Mouse (Mus musculus) liver, embryonic 13.5 days (tissue): ENCODE results near the gene Hadh. TPM values are rescaled to one million over a fixed set of nuclear protein-coding genes. Genes with fewer than 3 reads are reported as not detected.
A peak's percentile ranks its signal among the peaks of the same experiment; 100 is the strongest.

ENCODE experiments used
- ATAC-seq: fragments of 200-750 bp; cut with Nextera tagmentation; 2 replicates; pipeline ENCODE4 v1.8.0; 2017; ENCODE audit warnings: low read depth, mild to moderate bottlenecking, moderate number of reproducible peaks, moderate library complexity
- DNase-seq: peaks from one replicate; pipeline ENCODE4 v3.0.0; 2022
- H3K27ac ChIP-seq: fragments of 300-500 bp; sonication (generic); 2 replicates; pipeline ENCODE4 v1.5.1; 2015; ENCODE audit warnings: moderate library complexity, mild to moderate bottlenecking, inconsistent platforms
- H3K27me3 ChIP-seq: fragments of 300-500 bp; sonication (generic); 2 replicates; pipeline ENCODE4 v1.6.1; 2015; ENCODE audit warnings: mild to moderate bottlenecking, inconsistent platforms
- H3K36me3 ChIP-seq: fragments of 300-500 bp; sonication (generic); 2 replicates; pipeline ENCODE4 v1.6.1; 2015; ENCODE audit warnings: mild to moderate bottlenecking, inconsistent platforms
- H3K4me1 ChIP-seq: fragments of 300-500 bp; sonication (generic); replicated peaks from 2 replicates; pipeline ENCODE4 v1.6.1; 2015; ENCODE audit warnings: inconsistent platforms
- H3K4me2 ChIP-seq: fragments of 300-500 bp; sonication (generic); 2 replicates; pipeline ENCODE4 v1.6.1; 2015; ENCODE audit warnings: inconsistent platforms, mild to moderate bottlenecking, moderate library complexity
- H3K4me3 ChIP-seq: fragments of 300-500 bp; sonication (generic); replicated peaks from 2 replicates; pipeline ENCODE4 v1.5.1; 2015; ENCODE audit warnings: mild to moderate bottlenecking, inconsistent platforms
- H3K9ac ChIP-seq: fragments of 300-500 bp; sonication (generic); 2 replicates; pipeline ENCODE4 v1.6.1; 2015; ENCODE audit warnings: mild to moderate bottlenecking, inconsistent platforms
- H3K9me3 ChIP-seq: fragments of 300-500 bp; sonication (generic); replicated peaks from 2 replicates; pipeline ENCODE4 v1.6.1; 2016; ENCODE audit warnings: inconsistent platforms
- WGBS: fragments of 180-500 bp; shearing (Covaris S2); methylation state at CpG from one replicate; pipeline ENCODE4 v1.1.7; 2015; ENCODE audit not compliant: insufficient replicate concordance; 5-methylcytosine and 5-hydroxymethylcytosine counted together
- polyA plus RNA-seq: library from polyadenylated mRNA; unstranded; fragments of >200 nt; fragmentation: Nextera tagmentation; extraction: Ambion mirVana; gene quantifications from 2 replicates; pipeline ENCODE4 v1.2.1, GENCODE M21; 2015

Hadh gene
- polyA plus RNA-seq, 1 experiment from 2014 or later: 79.6 TPM

DNA sequence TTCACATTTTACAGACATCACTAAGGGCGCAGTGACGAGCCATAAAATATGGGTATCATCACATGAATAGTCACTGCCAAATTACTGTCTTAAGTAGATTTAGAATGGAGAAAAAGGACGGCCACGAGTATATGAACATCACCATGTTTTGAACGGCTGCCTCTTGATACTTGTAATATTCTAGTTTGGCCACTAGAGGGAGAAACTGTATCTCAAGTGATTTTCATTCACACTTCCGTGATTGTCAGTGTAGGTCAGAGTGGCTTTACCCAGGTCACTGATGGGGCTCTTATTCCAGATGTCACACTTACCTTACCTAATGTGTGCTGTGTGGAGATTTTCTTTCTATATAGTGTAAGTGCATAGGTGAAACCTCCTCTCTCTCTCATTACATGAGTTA lies 28.0 kb upstream of the Hadh start:
- Histone ChIP-seq H3K4me1 (peaks cover 18% of the 10 kb centered on the region), H3K4me2 (no peak overlapping the region), H3K36me3 (no peaks in the 10 kb centered on the region), H3K27ac (no peak overlapping the region), H3K9me3 (no peaks in the 10 kb centered on the region), H3K27me3 (no peaks in the 10 kb centered on the region), H3K4me3 (no peak overlapping the region), H3K9ac (no peak overlapping the region)
- no peak for DNase-seq
- ATAC-seq: no peak
- 6% methylated on average over 6 of the region's 6 CpGs for WGBS

DNA sequence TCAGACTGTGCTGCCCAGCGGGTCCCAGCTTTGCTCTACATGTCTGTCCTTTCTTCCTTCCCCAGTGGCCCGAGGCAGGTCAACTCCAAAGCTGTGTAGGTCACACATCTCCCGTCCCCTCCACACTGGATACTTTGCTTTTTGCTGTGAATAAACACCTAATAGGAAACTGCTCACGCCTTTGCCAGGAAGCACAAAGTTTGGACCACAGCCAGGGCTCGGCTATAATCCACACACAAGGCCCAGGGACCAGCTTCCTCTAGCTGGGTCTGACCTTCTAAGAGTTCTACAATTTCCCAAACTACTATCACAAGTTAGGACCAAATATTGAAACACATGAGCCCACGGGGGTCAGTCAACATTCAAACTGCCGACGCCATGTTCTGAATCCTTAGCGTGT lies 27.2 kb upstream of the Hadh start:
- no peak for ATAC-seq
- H3K27ac ChIP-seq: no peak overlapping the region
- no peaks in the 10 kb centered on the region for H3K27me3 ChIP-seq
- H3K4me1 ChIP-seq: peaks cover 18% of the 10 kb centered on the region
- H3K9me3 ChIP-seq: no peaks in the 10 kb centered on the region
- H3K4me3 ChIP-seq: no peak overlapping the region
- no peak for DNase-seq
- H3K4me2 ChIP-seq: no peak overlapping the region
- WGBS: 70% methylated on average over 9 of the region's 9 CpGs
- H3K36me3 ChIP-seq: no peaks in the 10 kb centered on the region
- H3K9ac ChIP-seq: no peak overlapping the region

DNA sequence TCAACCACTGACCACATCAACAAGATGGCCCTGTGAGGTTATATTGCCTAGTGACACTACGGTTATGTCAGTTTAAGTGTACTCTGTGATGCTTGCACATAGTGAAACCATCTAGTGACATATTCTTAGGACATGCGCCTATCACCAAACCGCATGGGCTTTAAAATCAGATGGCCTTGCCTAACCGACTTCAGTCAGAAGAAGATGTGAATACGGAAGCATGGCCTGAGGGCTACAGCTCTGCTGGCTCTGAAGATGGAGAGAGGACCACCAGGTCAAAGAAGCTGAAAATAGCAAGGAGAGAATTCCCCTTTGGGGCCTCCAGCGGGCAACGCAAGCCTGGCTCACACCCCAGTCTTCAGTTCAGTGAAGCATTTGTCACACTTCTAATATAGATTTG lies 25.0 kb upstream of the Hadh start:
- no peak for ATAC-seq
- H3K36me3 ChIP-seq: no peaks in the 10 kb centered on the region

DNA sequence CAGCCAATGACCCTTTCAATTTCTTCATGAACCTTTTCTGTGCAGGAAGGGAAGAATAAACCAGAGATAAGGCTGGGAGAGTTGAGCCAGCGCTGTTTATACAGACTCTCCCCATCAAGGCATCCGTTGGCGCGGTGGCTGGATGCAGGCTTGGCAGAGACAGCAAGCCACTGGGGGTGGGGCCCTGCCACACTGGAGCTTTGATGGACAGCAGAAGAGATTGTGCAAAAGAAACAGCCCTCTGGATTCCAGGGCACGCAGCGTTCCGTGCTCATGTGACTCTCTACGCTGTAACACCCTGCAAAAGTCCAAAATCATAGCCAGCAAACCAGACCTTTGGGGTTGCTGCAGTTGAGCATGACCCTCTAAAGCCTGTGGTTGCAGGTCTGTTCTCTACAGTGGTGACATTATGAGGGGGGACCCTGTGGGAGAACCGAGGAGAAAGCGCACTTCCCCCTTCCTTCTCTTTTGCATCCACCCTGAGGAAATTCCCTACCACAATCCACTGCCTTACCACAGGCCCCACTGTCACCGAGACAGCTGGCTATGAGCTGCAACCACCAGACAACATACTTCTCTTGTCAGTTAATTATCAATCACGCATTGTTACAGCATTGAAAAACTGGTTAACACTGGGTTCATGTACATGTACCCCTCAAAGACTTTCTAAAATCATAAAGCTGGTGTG lies 23.8 kb upstream of the Hadh start:
- Histone ChIP-seq H3K4me1 (0 out of 2 replicates have a peak, but pooled peaks cover 6% of the 10 kb centered on the region), H3K4me2 (no peak overlapping the region), H3K9ac (no peak overlapping the region), H3K27me3 (no peaks in the 10 kb centered on the region), H3K27ac (no peak overlapping the region), H3K9me3 (no peaks in the 10 kb centered on the region), H3K36me3 (no peaks in the 10 kb centered on the region), H3K4me3 (no peak overlapping the region)
- peak; percentile 45; the same call in 1 of the 2 replicates for ATAC-seq
- DNase-seq: no peak
- WGBS: 58% methylated on average over 12 of the region's 12 CpGs

More for the DNA sequence above, 25.0 kb upstream of the Hadh start:
- Histone ChIP-seq H3K4me3 (no peak overlapping the region), H3K9ac (no peak overlapping the region), H3K9me3 (no peaks in the 10 kb centered on the region), H3K27ac (no peak overlapping the region), H3K4me2 (no peak overlapping the region), H3K4me1 (0 out of 2 replicates have a peak, but pooled peaks cover 6% of the 10 kb centered on the region), H3K27me3 (no peaks in the 10 kb centered on the region)
- 72% methylated on average over 7 of the region's 7 CpGs for WGBS
- DNase-seq: no peak

DNA sequence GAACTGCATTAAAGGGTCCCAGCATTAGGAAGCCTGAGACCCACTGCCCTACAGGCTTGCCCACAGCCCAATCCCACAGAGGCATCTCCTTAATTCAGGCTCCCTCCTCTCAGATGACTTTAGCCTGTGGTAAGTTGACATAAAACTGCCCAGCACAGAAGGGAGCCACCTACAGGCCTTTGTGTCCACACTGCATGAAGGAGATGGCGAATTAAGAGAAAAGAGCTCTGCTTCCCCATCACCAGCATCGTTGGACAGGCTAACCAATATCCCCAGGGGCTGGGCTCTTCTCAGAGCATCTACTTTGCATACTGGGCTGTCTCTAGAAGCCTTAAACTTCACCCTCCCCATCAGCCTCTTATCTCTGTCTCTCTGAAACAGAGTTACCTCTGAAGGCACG lies 22.6 kb upstream of the Hadh start:
- no peak overlapping the region for H3K27ac ChIP-seq
- DNase-seq: no peak
- no peak overlapping the region for H3K9ac ChIP-seq
- 37% methylated on average over 3 of the region's 3 CpGs for WGBS
- H3K4me3 ChIP-seq: no peak overlapping the region
- H3K9me3 ChIP-seq: no peaks in the 10 kb centered on the region
- no peaks in the 10 kb centered on the region for H3K27me3 ChIP-seq
- H3K4me2 ChIP-seq: no peak overlapping the region
- no peak; the same call in 1 of the 2 replicates for ATAC-seq
- no peaks in the 10 kb centered on the region for H3K36me3 ChIP-seq
- 0 out of 2 replicates have a peak, but pooled peaks cover 6% of the 10 kb centered on the region for H3K4me1 ChIP-seq

DNA sequence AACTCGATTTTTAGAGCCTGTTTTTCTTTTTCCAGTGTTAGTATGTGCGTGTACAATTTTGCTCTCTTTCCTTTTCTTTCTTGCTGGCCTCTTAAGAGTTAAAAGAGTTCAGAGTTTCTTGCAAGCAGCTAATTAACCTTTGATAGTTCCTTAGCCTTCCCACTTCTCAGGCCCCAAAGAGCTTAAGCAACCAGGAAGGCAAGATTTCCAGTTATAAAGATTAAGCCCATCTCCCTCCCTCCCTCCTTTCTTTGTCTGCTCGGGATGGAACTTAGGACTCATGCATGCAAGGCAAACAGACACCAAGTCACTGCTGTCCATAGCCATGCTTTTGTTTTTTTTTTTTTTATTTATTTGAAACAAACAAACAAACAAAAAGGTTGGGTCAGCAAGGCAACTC lies 21.1 kb upstream of the Hadh start:
- Histone ChIP-seq H3K9ac (no peak overlapping the region), H3K4me2 (no peak overlapping the region), H3K27ac (no peak overlapping the region), H3K27me3 (no peaks in the 10 kb centered on the region), H3K36me3 (no peaks in the 10 kb centered on the region), H3K9me3 (no peaks in the 10 kb centered on the region), H3K4me3 (no peak overlapping the region), H3K4me1 (0 out of 2 replicates have a peak, but pooled peaks cover 6% of the 10 kb centered on the region)
- DNase-seq: no peak
- ATAC-seq: no peak
- whole genome bisulfite sequencing: 55% methylated on average over 3 of the region's 3 CpGs

DNA sequence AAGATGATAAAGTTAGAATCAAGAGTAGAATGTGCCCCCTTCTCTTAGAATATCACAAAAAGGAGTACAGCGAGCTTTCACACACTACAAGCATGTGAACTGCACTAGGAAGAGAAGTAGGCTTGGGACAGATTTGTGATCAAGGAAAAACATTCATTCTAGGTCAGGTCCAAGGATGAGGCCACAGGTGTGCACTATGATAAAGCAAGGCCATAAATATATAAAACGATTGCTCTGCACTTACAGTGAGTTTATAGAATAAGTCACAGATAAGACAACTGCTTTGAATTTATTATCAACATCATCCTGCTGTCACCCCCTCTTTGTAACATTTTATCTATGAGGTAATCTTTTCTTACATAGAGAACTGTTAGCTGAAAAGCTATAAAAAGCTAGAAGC lies 20.4 kb upstream of the Hadh start:
- Histone ChIP-seq H3K4me1 (0 out of 2 replicates have a peak, but pooled peaks cover 6% of the 10 kb centered on the region), H3K27ac (no peak overlapping the region), H3K4me3 (no peak overlapping the region), H3K27me3 (no peaks in the 10 kb centered on the region), H3K36me3 (no peaks in the 10 kb centered on the region), H3K4me2 (no peak overlapping the region), H3K9me3 (no peaks in the 10 kb centered on the region), H3K9ac (no peak overlapping the region)
- DNase-seq (no peak), ATAC-seq (no peak)
- WGBS: 60% methylated on average over 2 of the region's 2 CpGs

DNA sequence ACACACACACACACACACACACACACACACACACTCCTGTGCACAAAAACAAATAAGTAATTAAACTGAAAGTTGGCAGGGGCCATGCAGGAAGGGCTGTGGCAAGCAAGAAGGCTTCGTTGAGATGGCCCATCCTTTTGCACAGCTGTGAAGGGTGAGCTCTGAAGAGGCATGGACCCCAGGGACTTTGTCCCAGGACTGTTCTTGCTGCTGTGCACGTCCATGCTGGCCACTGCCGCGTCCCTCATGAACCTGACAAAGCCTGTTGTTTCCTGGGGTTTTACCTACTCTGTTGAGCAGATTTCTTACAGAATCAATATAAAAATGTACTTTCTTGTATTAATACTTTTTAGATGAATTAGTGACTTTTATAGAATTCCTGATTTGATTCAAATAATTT lies 20.0 kb upstream of the Hadh start:
- ATAC-seq: no peak
- no peaks in the 10 kb centered on the region for H3K27me3 ChIP-seq
- 81% methylated on average over 4 of the region's 4 CpGs for WGBS
- H3K4me1 ChIP-seq: 0 out of 2 replicates have a peak, but pooled peaks cover 6% of the 10 kb centered on the region
- H3K9ac ChIP-seq: no peak overlapping the region
- no peak overlapping the region for H3K4me2 ChIP-seq
- no peak for DNase-seq
- no peaks in the 10 kb centered on the region for H3K36me3 ChIP-seq
- H3K27ac ChIP-seq: no peak overlapping the region
- H3K4me3 ChIP-seq: no peak overlapping the region
- H3K9me3 ChIP-seq: no peaks in the 10 kb centered on the region

DNA sequence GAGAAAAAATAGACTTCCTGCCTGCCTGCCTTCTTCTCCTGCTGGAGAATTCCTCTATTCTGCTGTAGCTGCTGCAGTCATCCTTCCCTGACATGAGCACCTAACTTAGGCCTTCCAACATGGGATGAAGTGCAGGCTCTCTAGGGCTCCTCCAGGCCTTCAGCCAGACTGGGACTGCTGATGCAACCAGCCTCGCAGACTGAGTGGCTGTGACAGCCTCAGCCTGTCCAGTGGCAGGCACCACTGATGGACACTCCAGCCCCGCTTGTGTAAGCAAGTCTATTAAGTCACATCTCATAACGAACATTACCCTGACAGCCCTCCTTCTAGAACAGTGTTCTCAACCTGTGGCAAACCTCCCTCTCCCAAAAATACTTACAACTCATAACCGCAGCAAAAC lies 2.2 kb upstream of the Hadh start:
- ATAC-seq (no peak), DNase-seq (no peak)
- Histone ChIP-seq H3K27ac (no peak overlapping the region), H3K9me3 (peaks cover 5% of the 10 kb centered on the region; the same call in 1 of the 2 replicates), H3K4me3 (no peak overlapping the region), H3K36me3 (no peaks in the 10 kb centered on the region), H3K27me3 (no peaks in the 10 kb centered on the region), H3K4me2 (no peak overlapping the region), H3K9ac (no peak overlapping the region), H3K4me1 (peaks cover 22% of the 10 kb centered on the region)
- WGBS: 67% methylated on average over 4 of the region's 4 CpGs

DNA sequence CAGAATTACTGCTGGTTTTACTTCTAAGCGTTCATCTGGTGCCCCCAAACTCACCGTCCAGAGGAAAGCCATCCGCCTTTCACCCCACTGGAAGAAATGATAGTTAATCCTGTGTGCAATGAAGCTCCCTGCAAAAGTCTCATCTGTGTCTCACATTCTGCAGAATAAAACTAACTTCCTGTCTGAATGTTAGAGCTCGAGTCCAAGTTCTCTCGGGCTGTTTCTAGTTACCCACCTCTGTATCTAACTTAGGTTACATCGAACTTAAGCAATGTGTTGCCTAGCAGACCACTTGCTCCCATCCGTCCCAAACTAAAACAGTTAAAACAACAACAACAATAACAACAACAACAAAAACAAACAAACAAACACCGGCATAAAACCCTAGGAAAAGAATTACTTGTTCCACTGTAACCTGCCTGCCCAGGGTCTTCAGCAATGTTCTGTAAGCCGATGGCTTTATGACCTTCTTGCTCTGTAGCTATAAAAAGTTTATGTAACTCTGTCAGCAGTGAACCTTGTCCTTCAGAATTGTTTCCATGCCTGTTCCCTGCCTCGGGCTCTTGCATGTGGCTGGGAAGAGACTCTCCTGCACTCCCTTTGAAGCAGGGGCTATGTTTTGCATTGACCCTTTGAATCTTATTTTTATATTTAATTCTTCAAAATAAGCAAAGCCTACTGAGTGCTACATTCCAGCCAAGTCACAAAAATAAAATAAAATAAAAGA lies 636 bp upstream of the Hadh start:
- peaks cover 25% of the 10 kb centered on the region for H3K4me1 ChIP-seq
- ATAC-seq (no peak; the same call in 1 of the 2 replicates), DNase-seq (no peak)
- H3K27ac ChIP-seq: peak overlapping the region; percentile 66
- H3K4me2 ChIP-seq: peak overlapping the region; percentile 82
- 31% methylated on average over 10 of the region's 10 CpGs for WGBS
- H3K36me3 ChIP-seq: no peaks in the 10 kb centered on the region
- H3K4me3 ChIP-seq: peak overlapping the region; percentile 69
- no peaks in the 10 kb centered on the region for H3K9me3 ChIP-seq
- no peaks in the 10 kb centered on the region for H3K27me3 ChIP-seq
- H3K9ac ChIP-seq: peak overlapping the region; percentile 44; the same call in 1 of the 2 replicates

DNA sequence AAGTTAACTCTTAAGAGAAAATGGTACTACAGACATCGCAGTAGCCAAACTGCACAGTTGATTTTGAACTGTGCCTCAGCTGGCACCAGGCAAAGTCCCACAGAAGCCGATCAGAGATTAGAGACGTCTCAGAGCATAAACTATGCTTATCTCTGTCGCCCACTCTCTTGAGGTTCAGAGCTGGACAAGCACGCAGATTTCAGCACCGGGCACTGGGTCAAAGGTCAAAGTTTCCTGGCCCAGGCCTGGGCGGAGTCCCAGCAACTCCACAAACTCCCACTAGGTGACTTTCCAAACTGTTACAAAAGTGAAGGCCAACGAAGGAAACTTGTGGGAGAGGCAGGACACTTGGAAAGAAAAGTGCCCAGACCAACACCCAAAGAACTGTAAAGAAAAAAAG lies 744 bp downstream of the Hadh start:
- no peaks in the 10 kb centered on the region for H3K27me3 ChIP-seq
- no peaks in the 10 kb centered on the region for H3K9me3 ChIP-seq
- WGBS: under 1% methylated on average over 8 of the region's 8 CpGs
- ATAC-seq (peak; percentile 60), DNase-seq (peak; percentile 60)
- peaks cover 27% of the 10 kb centered on the region for H3K4me1 ChIP-seq
- peak overlapping the region; percentile 82 for H3K4me2 ChIP-seq
- peak overlapping the region; percentile 71 for H3K9ac ChIP-seq
- peak overlapping the region; percentile 69 for H3K4me3 ChIP-seq
- H3K27ac ChIP-seq: peak overlapping the region; percentile 66; the same call in 1 of the 2 replicates
- H3K36me3 ChIP-seq: peaks cover 5% of the 10 kb centered on the region
